Mouse (Mus musculus): Measurements from ENCODE around the gene Nat8f1. TPM values are rescaled to one million over a fixed set of nuclear protein-coding genes. Genes with fewer than 3 reads are reported as not detected.
"Not testable (repeated sequence)": the region's sequence is repeated elsewhere in the genome, so short reads cannot be mapped to it uniquely, and the experiment has no call there.

Gene Nat8f1
- total RNA-seq (2021), result 10 to 100 TPM; 19.1 to 23.1 TPM
- long read RNA-seq, experiment 1, transcript Nat8f1-201 (2 exons, 1,021 nt), result major isoform, 12 of 18 reads
- long read RNA-seq, experiment 1, partial matches to known transcripts, result 0 of 18 reads
- long read RNA-seq, experiment 1, other reads (novel, unspliced or antisense), result 6 of 18 reads
- long read RNA-seq, experiment 2, transcript Nat8f1-201 (2 exons, 1,021 nt), result major isoform, 15 of 30 reads
- long read RNA-seq, experiment 2, partial matches to known transcripts, result 7 of 30 reads
- long read RNA-seq, experiment 2, other reads (novel, unspliced or antisense), result 6 of 30 reads

DNA sequence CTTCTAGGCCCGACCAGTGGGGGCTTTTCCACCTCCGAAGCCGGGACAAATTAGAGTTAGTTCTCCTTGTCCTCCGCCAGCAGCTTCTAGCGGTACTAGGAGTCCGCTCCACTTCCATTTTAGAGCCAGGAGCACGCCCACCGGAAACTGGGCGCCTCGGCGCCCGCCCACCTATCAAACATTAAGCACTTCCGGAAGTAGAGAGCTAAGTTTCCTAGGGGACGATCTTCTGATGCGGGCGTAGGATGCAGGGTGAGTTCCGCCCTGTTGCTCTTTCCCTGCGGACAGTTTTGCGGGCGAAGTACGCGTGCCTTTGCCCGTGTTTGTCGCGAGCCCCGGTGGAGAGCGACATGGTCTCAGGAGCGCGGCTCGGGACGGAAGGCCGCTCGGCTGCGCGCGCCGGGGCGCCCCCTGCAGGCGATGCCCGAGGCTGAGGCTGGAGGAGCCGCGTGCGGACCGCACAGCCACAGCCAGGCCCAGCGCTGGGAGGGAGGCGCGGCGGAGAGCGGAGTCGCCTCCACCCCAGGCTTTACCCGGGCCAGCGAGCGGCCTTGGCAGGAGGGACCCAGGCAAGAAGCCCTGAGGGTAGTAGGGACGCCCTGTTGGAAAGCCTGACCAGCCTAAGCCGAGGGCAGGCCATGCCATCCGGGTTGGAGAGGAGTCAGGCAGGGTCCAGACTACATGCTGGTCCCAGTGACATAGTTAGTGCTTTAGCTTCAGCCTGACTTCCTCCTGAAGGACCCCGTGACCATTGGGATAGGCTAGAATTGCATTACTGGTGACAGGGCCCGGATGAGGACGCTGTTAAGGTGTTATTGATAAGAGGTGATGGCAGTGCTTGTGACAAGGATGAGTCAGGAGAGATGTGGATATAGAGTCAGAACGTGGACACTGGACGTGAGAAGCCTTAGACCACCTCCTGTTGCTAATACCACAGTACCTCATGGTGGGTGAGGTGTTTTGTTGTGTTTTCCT, at the start of gene Nat8f1:
Gene Nat8f1 (minus strand): TSS at position 149 of the 975 bp plus-strand sequence.
- DNase-seq (ENCODE audit: low spot score in 2 of 2), result peak; percentile 93 to 94

DNA sequence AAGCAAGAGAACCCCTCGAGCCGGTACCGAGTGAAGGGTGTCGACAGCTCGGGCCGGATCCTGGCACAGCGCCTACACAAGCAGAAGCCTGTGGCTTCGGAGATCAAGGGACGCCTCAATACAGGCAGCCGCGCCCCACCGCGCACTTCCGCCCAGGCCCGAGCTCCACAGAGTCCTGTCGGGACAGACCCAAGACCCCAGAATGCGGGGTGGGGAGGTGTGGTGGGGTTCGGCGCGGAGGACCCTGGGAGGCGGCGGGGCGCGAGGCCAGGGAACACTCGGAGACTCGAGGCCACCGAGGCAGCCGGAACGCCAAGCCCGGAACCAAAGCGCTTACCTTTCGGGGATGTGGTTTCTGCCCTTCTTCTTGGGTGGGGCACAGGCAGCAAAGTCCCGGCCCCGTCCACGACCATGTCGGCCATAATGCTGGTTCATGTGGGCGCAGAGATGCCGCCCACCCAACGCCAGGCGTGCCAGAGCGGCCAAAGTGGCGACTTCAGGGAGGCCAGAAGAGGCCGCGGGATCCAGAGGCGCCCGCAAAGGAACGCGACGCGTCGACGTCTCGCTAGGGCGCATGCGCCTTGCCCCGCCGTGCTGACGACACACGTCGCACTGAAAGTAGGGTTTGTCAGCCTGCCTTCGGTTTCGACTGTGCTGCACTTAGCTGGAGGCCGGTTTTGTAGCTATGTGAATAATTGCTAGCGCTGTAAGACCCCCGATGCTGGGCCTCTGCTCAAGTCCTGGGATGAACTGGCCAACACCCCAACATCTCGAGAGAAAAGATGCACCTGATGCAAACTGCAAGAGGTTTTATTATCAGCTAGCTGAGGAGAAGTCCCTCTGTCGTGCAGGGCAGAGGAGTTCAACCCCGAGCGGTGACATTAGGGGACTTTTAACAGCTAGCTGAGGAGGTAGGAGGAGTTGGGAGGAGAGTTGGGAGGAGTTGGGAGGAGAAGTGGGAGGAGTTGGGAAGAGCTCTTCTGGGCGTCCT, 45.9 kb upstream of the Nat8f1 start, which contains the start of gene Dusp11:
Gene Dusp11 (minus strand): TSS at position 567 of the 991 bp plus-strand sequence.
- DNase-seq (ENCODE audit: low spot score in 2 of 2), result peak; percentile 94 to 95

GRCm38 (mm10) chr6:85957581-85957980, 42.1 kb upstream of the Nat8f1 start:
- DNase-seq (ENCODE audit: low spot score in 2 of 2), result no peak

GRCm38 (mm10) chr6:85948549-85948948, 33.1 kb upstream of the Nat8f1 start:
- DNase-seq (ENCODE audit: low spot score in 2 of 2), result peak in 1 of 2 experiments; percentile 52

- DNase-seq (ENCODE audit: low spot score in 2 of 2), result no peak
Observed at GRCm38 (mm10) chr6:85942469-85942868, 27.0 kb upstream of the Nat8f1 start.

DNA sequence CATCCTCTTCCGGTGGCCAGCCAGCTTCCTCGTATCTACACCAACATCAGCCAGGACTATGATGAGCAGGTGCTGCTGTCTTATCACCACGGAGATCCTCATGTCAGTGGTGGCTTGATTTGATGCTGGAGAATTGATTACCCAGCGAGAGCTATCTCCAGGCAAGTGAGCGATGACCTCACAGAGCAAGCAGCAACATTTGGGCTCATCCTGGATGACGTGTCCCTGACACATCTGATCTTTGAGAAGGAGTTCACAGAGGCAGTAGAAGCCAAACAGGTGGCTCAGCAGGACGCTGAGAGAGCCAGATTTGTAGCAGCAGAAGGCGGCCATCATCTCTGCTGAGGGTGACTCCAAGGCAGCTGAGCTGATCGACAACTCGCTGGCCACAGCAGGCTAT, 23.2 kb upstream of the Nat8f1 start:
- no peak for DNase-seq (ENCODE audit: low spot score in 2 of 2)

DNA sequence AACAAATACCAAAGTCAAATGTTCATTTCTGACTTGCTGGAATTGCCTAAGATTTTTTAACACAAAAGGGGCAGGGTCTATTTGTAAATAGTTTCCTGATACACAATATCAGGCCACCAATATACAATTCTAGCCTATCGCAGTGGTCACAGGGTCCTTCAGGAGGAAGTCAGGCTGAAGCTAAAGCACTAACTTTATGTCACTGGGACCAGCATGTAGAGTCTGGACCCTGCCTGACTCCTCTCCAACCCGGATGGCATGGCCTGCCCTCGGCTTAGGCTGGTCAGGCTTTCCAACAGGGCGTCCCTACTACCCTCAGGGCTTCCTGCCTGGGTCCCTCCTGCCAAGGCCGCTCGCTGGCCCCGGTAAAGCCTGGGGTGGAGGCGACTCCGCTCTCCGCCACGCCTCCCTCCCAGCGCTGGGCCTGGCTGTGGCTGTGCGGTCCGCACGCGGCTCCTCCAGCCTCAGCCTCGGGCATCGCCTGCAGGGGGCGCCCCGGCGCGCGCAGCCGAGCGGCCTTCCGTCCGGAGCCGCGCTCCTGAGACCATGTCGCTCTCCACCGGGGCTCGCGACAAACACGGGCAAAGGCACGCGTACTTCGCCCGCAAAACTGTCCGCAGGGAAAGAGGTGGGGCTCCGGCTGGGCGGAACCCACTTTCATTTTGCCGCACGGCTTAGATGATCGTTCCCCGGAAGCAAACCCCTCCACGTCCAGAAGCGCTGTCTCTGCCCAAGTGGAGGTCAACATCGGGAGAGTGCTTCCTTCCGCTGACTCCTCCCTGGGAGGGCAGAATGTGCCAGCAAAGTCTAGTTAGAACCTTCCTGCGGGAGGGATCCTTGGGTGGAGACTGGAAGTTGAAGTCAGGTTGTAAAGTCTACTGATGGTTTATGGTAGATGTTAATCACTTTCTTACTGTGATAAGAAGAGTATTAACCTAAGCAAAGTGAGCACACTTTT, 21.3 kb upstream of the Nat8f1 start:
- DNase-seq (ENCODE audit: low spot score in 2 of 2), result peak; percentile 81 to 86

DNA sequence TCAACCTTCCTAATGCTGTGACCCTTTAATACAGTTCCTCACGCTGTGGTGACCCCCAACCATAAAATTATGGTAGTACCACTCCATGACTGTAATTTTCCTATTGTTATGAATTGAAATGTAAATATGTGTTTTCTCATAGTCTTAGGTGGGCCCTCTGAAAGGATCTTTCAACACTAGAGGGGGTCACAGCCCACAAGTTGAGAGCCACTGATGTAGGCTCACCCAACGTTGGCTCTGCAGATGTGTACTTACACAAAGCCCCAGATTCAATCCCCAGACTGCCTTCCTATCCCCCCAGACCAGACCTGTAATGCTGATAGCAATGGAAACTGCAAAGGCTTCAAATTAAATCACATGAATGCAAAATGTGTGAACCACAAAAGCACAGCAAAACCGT, 20.2 kb upstream of the Nat8f1 start:
- no peak for DNase-seq (ENCODE audit: low spot score in 2 of 2)

DNA sequence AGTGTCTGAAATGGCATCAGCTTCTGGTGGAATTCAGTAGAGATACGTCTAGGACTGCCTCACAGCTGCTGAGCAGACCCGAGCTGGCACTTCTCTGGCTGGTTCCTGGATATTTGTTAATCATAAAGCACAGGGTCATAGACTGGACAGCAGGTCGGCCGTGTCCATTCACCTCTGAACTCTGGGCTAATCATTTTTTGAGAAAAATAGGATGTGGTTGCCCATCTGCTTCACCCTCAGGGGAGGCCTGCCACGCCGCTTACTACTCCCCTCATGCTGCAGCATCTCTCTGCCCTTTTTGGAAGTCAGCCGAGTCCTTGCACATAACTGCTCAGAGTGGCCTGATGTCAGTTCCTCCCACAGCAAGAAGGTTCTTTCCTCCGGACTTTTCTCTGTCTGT, 18.6 kb upstream of the Nat8f1 start:
- DNase-seq (ENCODE audit: low spot score in 2 of 2), result no peak

DNA sequence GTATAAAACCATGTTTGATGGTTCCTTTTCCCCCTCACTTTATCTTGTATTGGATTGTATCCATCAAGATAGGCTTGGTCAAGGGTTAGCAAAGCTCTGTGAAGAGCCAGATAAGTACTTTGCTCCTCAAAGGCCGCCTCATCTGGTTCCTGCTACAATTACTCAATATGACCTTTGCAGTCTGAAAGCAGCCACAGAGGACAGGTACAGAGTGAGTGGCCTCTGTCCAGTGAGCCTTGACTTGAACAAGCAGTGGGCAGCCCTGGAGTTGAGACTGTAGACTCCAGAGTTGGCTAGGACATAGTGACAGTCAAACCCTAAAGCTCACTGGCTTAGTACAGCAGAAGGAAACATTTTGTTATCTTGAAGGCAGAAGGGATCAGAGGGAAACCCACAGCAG, 13.8 kb upstream of the Nat8f1 start:
- DNase-seq (ENCODE audit: low spot score in 2 of 2), result no peak

DNA sequence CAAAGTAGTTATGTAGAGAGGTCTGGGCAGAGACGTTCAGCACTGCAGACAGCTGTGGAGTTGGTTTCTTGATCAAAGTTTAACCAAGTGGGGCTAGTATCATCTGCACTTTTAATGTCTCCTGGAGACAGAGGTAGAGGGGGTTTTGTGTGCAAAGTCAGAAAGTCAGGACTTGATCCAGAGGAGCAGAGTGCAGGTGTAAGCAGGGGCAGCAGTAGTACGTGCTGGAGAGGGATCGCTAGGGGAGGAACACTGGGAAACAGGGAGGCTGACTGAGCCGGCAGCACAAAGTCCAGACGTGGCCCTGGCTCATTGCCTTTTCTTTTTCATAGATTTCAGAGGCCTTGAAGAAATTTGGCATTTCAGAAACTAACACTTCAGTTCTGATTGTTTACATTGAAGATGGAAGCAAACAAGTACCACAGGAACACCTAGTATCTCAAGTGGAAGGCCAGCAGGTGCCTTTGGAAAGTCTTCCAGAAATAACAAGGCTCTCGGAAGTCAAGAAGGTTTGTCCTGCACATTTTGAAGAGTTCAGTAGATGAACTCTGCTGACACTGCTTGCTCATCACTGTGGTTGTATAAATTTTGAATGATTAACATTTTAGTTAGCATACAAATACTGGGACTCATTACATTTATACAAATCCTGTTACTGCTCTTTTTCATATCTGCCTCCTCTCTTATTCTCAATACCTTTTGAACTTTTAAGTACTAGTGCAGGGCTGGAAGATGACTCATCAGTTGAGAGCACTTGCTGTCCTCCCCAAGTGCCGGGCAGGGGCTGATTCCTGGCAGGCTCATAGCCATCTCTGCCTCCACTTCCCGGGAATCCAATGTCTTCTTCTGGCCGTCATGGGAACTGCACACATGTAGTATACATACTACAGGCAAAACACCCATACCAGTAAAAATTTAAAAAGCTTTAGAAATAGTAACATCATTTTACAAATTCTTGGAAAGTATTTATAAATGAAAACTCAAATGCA, 12.3 kb upstream of the Nat8f1 start:
- DNase-seq (ENCODE audit: low spot score in 2 of 2), result no peak

- no peak for DNase-seq (ENCODE audit: low spot score in 2 of 2)
Observed at GRCm38 (mm10) chr6:85926709-85927108, 11.2 kb upstream of the Nat8f1 start.

GRCm38 (mm10) chr6:85923643-85924042, 8.2 kb upstream of the Nat8f1 start:
- DNase-seq (ENCODE audit: low spot score in 2 of 2), result no peak

GRCm38 (mm10) chr6:85919401-85919800, 3.9 kb upstream of the Nat8f1 start:
- no peak for DNase-seq (ENCODE audit: low spot score in 2 of 2)

- DNase-seq (ENCODE audit: low spot score in 2 of 2), result not testable (repeated sequence)
Observed at GRCm38 (mm10) chr6:85918341-85918740, 2.9 kb upstream of the Nat8f1 start.

GRCm38 (mm10) chr6:85916596-85916995, 1.1 kb upstream of the Nat8f1 start:
- no peak for DNase-seq (ENCODE audit: low spot score in 2 of 2)

DNA sequence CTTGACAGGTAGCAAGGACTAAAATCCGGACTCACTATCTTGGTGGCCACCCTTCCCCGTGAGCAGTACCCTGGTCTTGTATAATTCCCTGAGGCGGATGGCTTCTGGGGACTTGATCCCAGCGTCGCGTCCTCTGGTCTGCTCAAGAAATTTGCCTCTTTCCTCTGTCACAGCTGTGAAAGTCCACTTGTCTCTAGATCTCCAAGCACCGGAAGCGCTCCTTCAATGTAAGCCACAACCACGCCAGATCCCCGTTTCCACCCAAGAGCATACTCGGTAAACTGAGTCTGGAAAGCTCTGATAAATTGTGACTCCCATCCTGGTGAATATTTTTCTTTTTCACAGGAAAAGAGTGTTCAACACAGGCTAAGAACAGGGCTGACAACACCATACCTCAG, 347 bp downstream of the Nat8f1 start:
- no peak for DNase-seq (ENCODE audit: low spot score in 2 of 2)

GRCm38 (mm10) chr6:85911587-85911986, 3.9 kb downstream of the Nat8f1 start, which contains the start of gene Tprkb:
Gene Tprkb (plus strand): TSS chr6:85911865.
- DNase-seq (ENCODE audit: low spot score in 2 of 2), result peak in 1 of 2 experiments; percentile 23
